Mouse (Mus musculus) MEL (cell line): ENCODE results near the gene Plbd1. TPM values are rescaled to one million over a fixed set of nuclear protein-coding genes. Genes with fewer than 3 reads are reported as not detected.

ENCODE experiments used
- DNase-seq: peaks from one replicate; pipeline ENCODE4 v3.0.0; 2011; ENCODE audit warnings: low read depth, low spot score
- H3K27ac ChIP-seq: 2 replicates; pipeline ENCODE4 v1.5.1; 2012; ENCODE audit warnings: low read depth, mild to moderate bottlenecking, control low read depth, low read length, moderate library complexity; ENCODE audit not compliant: control insufficient read depth
- H3K27me3 ChIP-seq, 2 experiments: fragments of 150-350 bp in 1 of 2; sonication (generic) in 1 of 2; 2 replicates each; pipeline ENCODE4 v1.6.1; 2012; ENCODE audit warnings: low read length in 2 of 2, mild to moderate bottlenecking in 2 of 2, improper control_type of control experiment in 1 of 2, moderate library complexity in 1 of 2; ENCODE audit not compliant: insufficient read depth in 2 of 2, control insufficient read depth in 1 of 2
- H3K36me3 ChIP-seq, 2 experiments: 2 replicates each; pipeline ENCODE4 v1.6.1; 2012 to 2014; ENCODE audit warnings: low read length in 2 of 2, improper control_type of control experiment in 1 of 2, inconsistent platforms in 1 of 2, mild to moderate bottlenecking in 1 of 2; ENCODE audit not compliant: insufficient read depth in 2 of 2, control insufficient read depth in 1 of 2
- H3K4me1 ChIP-seq, 2 experiments: fragments of 150-350 bp in 1 of 2; sonication (generic) in 1 of 2; 2 replicates each; pipeline ENCODE4 v1.6.1; 2012; ENCODE audit warnings: low read length in 2 of 2, improper control_type of control experiment in 1 of 2, mild to moderate bottlenecking in 1 of 2; ENCODE audit not compliant: insufficient read depth in 2 of 2, control insufficient read depth in 1 of 2
- H3K4me3 ChIP-seq, 2 experiments: fragments of 150-350 bp in 1 of 2; sonication (generic) in 1 of 2; 2 replicates each; pipeline ENCODE4 v1.5.1; 2012; ENCODE audit warnings: low read depth in 2 of 2, low read length in 2 of 2, mild to moderate bottlenecking in 2 of 2, moderate library complexity in 2 of 2, control low read depth in 1 of 2, improper control_type of control experiment in 1 of 2; ENCODE audit not compliant: control insufficient read depth in 1 of 2, insufficient read depth in 1 of 2
- H3K79me2 ChIP-seq: 2 replicates; pipeline ENCODE4 v1.6.1; 2012; ENCODE audit warnings: mild to moderate bottlenecking, low read length, moderate library complexity; ENCODE audit not compliant: control insufficient read depth, poor library complexity, insufficient read depth
- H3K9ac ChIP-seq: 2 replicates; pipeline ENCODE4 v1.6.1; 2012; ENCODE audit warnings: low read depth, mild to moderate bottlenecking, control low read depth, low read length, moderate library complexity; ENCODE audit not compliant: control insufficient read depth, poor library complexity, severe bottlenecking
- H3K9me3 ChIP-seq: fragments of 150-350 bp; sonication (generic); replicated peaks from 2 replicates; pipeline ENCODE4 v1.6.1; 2012; ENCODE audit warnings: mild to moderate bottlenecking, low read length, improper control_type of control experiment, moderate library complexity; ENCODE audit not compliant: insufficient read depth
- CHD1 ChIP-seq: IDR thresholded peaks from 2 replicates; pipeline ENCODE4 v1.6.1; 2012; ENCODE audit warnings: low read depth, mild to moderate bottlenecking, inconsistent platforms, low read length, improper control_type of control experiment
- E2F4 ChIP-seq: IDR thresholded peaks from 2 replicates; pipeline ENCODE4 v1.6.1; 2011; ENCODE audit warnings: low read depth, low read length, improper control_type of control experiment, borderline replicate concordance
- ELF1 ChIP-seq: IDR thresholded peaks from 2 replicates; pipeline ENCODE4 v1.6.1; 2014; ENCODE audit warnings: low read depth, mild to moderate bottlenecking, inconsistent platforms, low read length, improper control_type of control experiment, moderate library complexity
- ETS1 ChIP-seq: IDR thresholded peaks from 2 replicates; pipeline ENCODE4 v1.6.1; 2012; ENCODE audit warnings: low read depth, mild to moderate bottlenecking, inconsistent platforms, low read length, improper control_type of control experiment, moderate library complexity
- GABPA ChIP-seq: IDR thresholded peaks from 2 replicates; pipeline ENCODE4 v1.6.1; 2012; ENCODE audit warnings: low read depth, mild to moderate bottlenecking, inconsistent platforms, low read length, improper control_type of control experiment, moderate library complexity
- GATA1 ChIP-seq: IDR thresholded peaks from 2 replicates; pipeline ENCODE4 v1.6.1; 2011; ENCODE audit warnings: low read depth, low read length, improper control_type of control experiment
- HCFC1 ChIP-seq: IDR thresholded peaks from 2 replicates; pipeline ENCODE4 v1.6.1; 2012; ENCODE audit warnings: low read depth, mild to moderate bottlenecking, inconsistent platforms, low read length, improper control_type of control experiment, moderate library complexity
- JUND ChIP-seq: IDR thresholded peaks from 2 replicates; pipeline ENCODE4 v1.6.1; 2011; ENCODE audit warnings: low read depth, mild to moderate bottlenecking, improper control_type of control experiment, low read length
- MAX ChIP-seq: IDR thresholded peaks from 2 replicates; pipeline ENCODE4 v1.6.1; 2011; ENCODE audit warnings: low read length, improper control_type of control experiment
- MAZ ChIP-seq: IDR thresholded peaks from 2 replicates; pipeline ENCODE4 v1.6.1; 2012; ENCODE audit warnings: low read depth, mild to moderate bottlenecking, inconsistent platforms, low read length, improper control_type of control experiment
- MYB ChIP-seq: IDR thresholded peaks from 2 replicates; pipeline ENCODE4 v1.6.1; 2011; ENCODE audit warnings: mild to moderate bottlenecking, low read depth, low read length, improper control_type of control experiment
- MYC ChIP-seq: IDR thresholded peaks from 2 replicates; pipeline ENCODE4 v1.6.1; 2011; ENCODE audit warnings: low read depth, mild to moderate bottlenecking, low read length, improper control_type of control experiment, moderate library complexity
- NELFE ChIP-seq: IDR thresholded peaks from 2 replicates; pipeline ENCODE4 v1.6.1; 2011; ENCODE audit warnings: low read depth, low read length, improper control_type of control experiment
- NRF1 ChIP-seq: IDR thresholded peaks from 2 replicates; pipeline ENCODE4 v1.6.1; 2014; ENCODE audit warnings: low read depth, mild to moderate bottlenecking, inconsistent platforms, low read length, improper control_type of control experiment, moderate library complexity; ENCODE audit not compliant: poor library complexity, insufficient read depth, severe bottlenecking
- POLR2A ChIP-seq, 2 experiments: IDR thresholded peaks; 2 replicates each; pipeline ENCODE4 v1.6.1; 2011 to 2012; ENCODE audit warnings: low read length in 2 of 2, mild to moderate bottlenecking in 2 of 2, control low read depth in 1 of 2, improper control_type of control experiment in 1 of 2, low read depth in 1 of 2, moderate library complexity in 1 of 2; ENCODE audit not compliant: control insufficient read depth in 1 of 2, insufficient read depth in 1 of 2, poor library complexity in 1 of 2
- POLR2AphosphoS5 ChIP-seq: IDR thresholded peaks from 2 replicates; pipeline ENCODE4 v1.6.1; 2012; ENCODE audit warnings: low read depth, borderline replicate concordance, mild to moderate bottlenecking, inconsistent platforms, low read length, moderate library complexity, mixed read lengths
- RAD21 ChIP-seq: IDR thresholded peaks from 2 replicates; pipeline ENCODE4 v1.6.1; 2011; ENCODE audit warnings: mild to moderate bottlenecking, low read depth, low read length, improper control_type of control experiment
- RCOR1 ChIP-seq: IDR thresholded peaks from 2 replicates; pipeline ENCODE4 v1.6.1; 2012; ENCODE audit warnings: low read depth, mild to moderate bottlenecking, inconsistent platforms, low read length, improper control_type of control experiment
- SIN3A ChIP-seq: IDR thresholded peaks from 2 replicates; pipeline ENCODE4 v1.6.1; 2012; ENCODE audit warnings: low read length, improper control_type of control experiment, inconsistent platforms
- SMC3 ChIP-seq: IDR thresholded peaks from 2 replicates; pipeline ENCODE4 v1.6.1; 2011; ENCODE audit warnings: low read depth, low read length, improper control_type of control experiment
- TAL1 ChIP-seq: IDR thresholded peaks from 2 replicates; pipeline ENCODE4 v1.6.1; 2012; ENCODE audit warnings: mild to moderate bottlenecking, inconsistent platforms, low read length, moderate library complexity, mixed read lengths
- UBTF ChIP-seq: IDR thresholded peaks from 2 replicates; pipeline ENCODE4 v1.6.1; 2012; ENCODE audit warnings: low read depth, mild to moderate bottlenecking, inconsistent platforms, low read length, improper control_type of control experiment, moderate library complexity, borderline replicate concordance; ENCODE audit not compliant: insufficient read depth
- USF2 ChIP-seq, 2 experiments: IDR thresholded peaks; 2 replicates each; pipeline ENCODE4 v1.6.1; 2011 to 2012; ENCODE audit warnings: improper control_type of control experiment in 2 of 2, low read length in 2 of 2, borderline replicate concordance in 1 of 2, inconsistent platforms in 1 of 2, low read depth in 1 of 2, mild to moderate bottlenecking in 1 of 2; ENCODE audit not compliant: insufficient read depth in 1 of 2
- ZC3H11A ChIP-seq: IDR thresholded peaks from 2 replicates; pipeline ENCODE4 v1.6.1; 2012; ENCODE audit warnings: low read depth, mild to moderate bottlenecking, inconsistent platforms, low read length, improper control_type of control experiment
- ZKSCAN1 ChIP-seq: IDR thresholded peaks from 2 replicates; pipeline ENCODE4 v1.6.1; 2012; ENCODE audit warnings: low read depth, mild to moderate bottlenecking, inconsistent platforms, low read length, improper control_type of control experiment, moderate library complexity
- polyA plus RNA-seq, 2 experiments: library from polyadenylated mRNA; stranded (reverse) in 1 of 2; unstranded in 1 of 2; fragments of >175 nt in 1 of 2; fragments of >200 nt in 1 of 2; gene quantifications; 2 replicates each; pipeline versions ENCODE4 v1.2.1 to v1.2.4; 2012; ENCODE audit warnings: low replicate concordance in 2 of 2, low read depth in 1 of 2; ENCODE audit not compliant: insufficient read length in 2 of 2, insufficient read depth in 1 of 2, missing spikeins in 1 of 2
- total RNA-seq: library from RNA; depleted of rRNA; stranded (reverse); fragments of 300-350 nt; gene quantifications from 2 replicates; pipeline ENCODE4 v1.2.3, GENCODE M21; 2012

Plbd1 gene
- total and polyA plus RNA-seq, 3 experiments = not detected

GRCm38 (mm10) chr6:136708597-136708996 is 46.9 kb upstream of the Plbd1 start:
- DNase-seq = no peak
- no peak for TF ChIP-seq ETS1
- no peak for TF ChIP-seq UBTF
- no peak for TF ChIP-seq POLR2AphosphoS5
- TF ChIP-seq GATA1 = no peak
- TF ChIP-seq TAL1 = no peak
- TF ChIP-seq RAD21 = no peak
- no peak for TF ChIP-seq MYC
- no peak for TF ChIP-seq POLR2A (IDR thresholded peaks at IDR 0.05; ENCODE audit: control insufficient read depth in 1 of 2, insufficient read depth in 1 of 2, low read depth in 1 of 2, low read length in 2 of 2, poor library complexity in 1 of 2)
- TF ChIP-seq CHD1 = no peak
- TF ChIP-seq MAX = no peak
- TF ChIP-seq RCOR1 = no peak
- TF ChIP-seq GABPA = no peak
- TF ChIP-seq, all 39 proteins: peak for 0
- H3K4me1 ChIP-seq = no peaks in the 10 kb centered on the region
- no peak overlapping the region for H3K27ac ChIP-seq
- H3K9ac ChIP-seq = no peak overlapping the region
- H3K27me3 ChIP-seq = peaks cover 0 to 1% of the 10 kb centered on the region in 2 experiments; a peak in 1 of 4 replicates
- H3K79me2 ChIP-seq = no peaks in the 10 kb centered on the region
- no peak overlapping the region for H3K4me3 ChIP-seq
- no peaks in the 10 kb centered on the region for H3K9me3 ChIP-seq
- H3K36me3 ChIP-seq = no peaks in the 10 kb centered on the region

DNA sequence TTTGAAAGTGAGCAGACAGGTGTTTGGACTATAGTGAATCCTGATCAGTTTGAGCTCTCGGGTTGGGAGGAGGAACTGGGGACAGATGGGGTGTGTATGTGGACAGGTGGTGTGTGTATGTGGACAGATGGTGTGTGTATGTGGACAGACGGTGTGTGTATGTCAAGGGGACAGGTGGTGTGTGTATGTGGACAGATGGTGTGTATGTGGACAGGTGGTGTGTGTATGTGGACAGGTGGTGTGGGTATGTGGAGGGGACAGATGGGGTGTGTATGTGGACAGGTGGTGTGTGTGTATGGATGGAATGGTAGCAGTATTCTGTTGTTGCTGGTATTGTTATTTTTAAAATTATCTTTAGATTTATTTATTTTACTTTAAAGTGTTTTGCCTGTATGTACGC is 40.1 kb upstream of the Plbd1 start:
- DNase-seq = no peak
- Histone ChIP-seq H3K79me2 (no peaks in the 10 kb centered on the region), H3K27me3 (peaks cover 0 to 3% of the 10 kb centered on the region in 2 experiments; a peak in 2 of 4 replicates)
- TF ChIP-seq RAD21 (no peak), JUND (no peak), NELFE (no peak), RCOR1 (no peak), E2F4 (no peak), MAX (no peak), CHD1 (no peak), SIN3A (no peak), ZKSCAN1 (no peak), MYB (no peak), POLR2A (IDR thresholded peaks at IDR 0.05; ENCODE audit: control insufficient read depth in 1 of 2, insufficient read depth in 1 of 2, low read depth in 1 of 2, low read length in 2 of 2, poor library complexity in 1 of 2) (no peak), POLR2AphosphoS5 (no peak), MAZ (no peak), NRF1 (no peak), ZC3H11A (no peak), USF2 (IDR thresholded peaks at IDR 0.05; ENCODE audit: borderline replicate concordance in 1 of 2, insufficient read depth in 1 of 2, low read depth in 1 of 2, low read length in 2 of 2) (no peak), SMC3 (no peak), ELF1 (no peak), HCFC1 (no peak), GABPA (no peak)
- TF ChIP-seq, all 39 proteins: peak for 0
- H3K9me3 ChIP-seq = no peaks in the 10 kb centered on the region
- no peak overlapping the region for H3K4me3 ChIP-seq
- no peaks in the 10 kb centered on the region for H3K36me3 ChIP-seq
- no peaks in the 10 kb centered on the region for H3K4me1 ChIP-seq
- no peak overlapping the region for H3K27ac ChIP-seq
- H3K9ac ChIP-seq = no peak overlapping the region
